Mouse (Mus musculus) c-Kit-negative CD71-positive TER-119-positive erythroid progenitor cells, embryonic 14.5 days (primary cell): Measurements from ENCODE around the gene Grin2b.

Source experiments
- DNase-seq: peaks from one replicate; pipeline ENCODE4 v3.0.0-alpha.2; 2013; ENCODE audit warnings: low read depth, low spot score

Grin2b gene

GRCm38 (mm10) chr6:136010290-136011037 is 162.8 kb downstream of the Grin2b start:
- DNase-seq = no peak

- DNase-seq = no peak
Observed at GRCm38 (mm10) chr6:136008120-136008519, 165.2 kb downstream of the Grin2b start.

- no peak for DNase-seq
Observed at GRCm38 (mm10) chr6:135994691-135995090, 178.6 kb downstream of the Grin2b start.

- no peak for DNase-seq
Observed at GRCm38 (mm10) chr6:135993897-135994296, 179.4 kb downstream of the Grin2b start.

GRCm38 (mm10) chr6:135993378-135993777 is 179.9 kb downstream of the Grin2b start:
- no peak for DNase-seq

GRCm38 (mm10) chr6:135976106-135976505 is 197.2 kb downstream of the Grin2b start:
- DNase-seq = no peak

- DNase-seq = no peak
Observed at GRCm38 (mm10) chr6:135972481-135972880, 200.8 kb downstream of the Grin2b start.

- DNase-seq = no peak
Observed at GRCm38 (mm10) chr6:135971481-135971880, 201.8 kb downstream of the Grin2b start.

GRCm38 (mm10) chr6:135970716-135971318 is 202.5 kb downstream of the Grin2b start:
- no peak for DNase-seq

- no peak for DNase-seq
Observed at GRCm38 (mm10) chr6:135961766-135962165, 211.5 kb downstream of the Grin2b start.

- no peak for DNase-seq
Observed at GRCm38 (mm10) chr6:135959629-135960028, 213.7 kb downstream of the Grin2b start.

GRCm38 (mm10) chr6:135951666-135952065 is 221.6 kb downstream of the Grin2b start:
- DNase-seq = no peak

GRCm38 (mm10) chr6:135945511-135945910 is 227.8 kb downstream of the Grin2b start:
- DNase-seq = no peak

- DNase-seq = no peak
Observed at GRCm38 (mm10) chr6:135944358-135944757, 229.0 kb downstream of the Grin2b start.

GRCm38 (mm10) chr6:135943121-135943617 is 230.1 kb downstream of the Grin2b start:
- DNase-seq = no peak

- no peak for DNase-seq
Observed at GRCm38 (mm10) chr6:135932924-135933323, 240.4 kb downstream of the Grin2b start.

GRCm38 (mm10) chr6:135932400-135932920 is 240.9 kb downstream of the Grin2b start:
- DNase-seq = no peak

- DNase-seq = no peak
Observed at GRCm38 (mm10) chr6:135917676-135918075, 255.6 kb downstream of the Grin2b start.

- no peak for DNase-seq
Observed at GRCm38 (mm10) chr6:135914608-135915007, 258.7 kb downstream of the Grin2b start.

GRCm38 (mm10) chr6:135912114-135912513 is 261.2 kb downstream of the Grin2b start:
- DNase-seq = no peak

GRCm38 (mm10) chr6:135911131-135911530 is 262.2 kb downstream of the Grin2b start:
- DNase-seq = no peak

- DNase-seq = no peak
Observed at GRCm38 (mm10) chr6:135907540-135908320, 265.6 kb downstream of the Grin2b start.
